Mouse (Mus musculus): ENCODE results near the gene Olfr1404. TPM values are rescaled to one million over a fixed set of nuclear protein-coding genes. Genes with fewer than 3 reads are reported as not detected.

Olfr1404 gene
- polyA plus RNA-seq (2012; rRNA removed; ENCODE audit: low replicate concordance): not detected in 2 replicates

DNA sequence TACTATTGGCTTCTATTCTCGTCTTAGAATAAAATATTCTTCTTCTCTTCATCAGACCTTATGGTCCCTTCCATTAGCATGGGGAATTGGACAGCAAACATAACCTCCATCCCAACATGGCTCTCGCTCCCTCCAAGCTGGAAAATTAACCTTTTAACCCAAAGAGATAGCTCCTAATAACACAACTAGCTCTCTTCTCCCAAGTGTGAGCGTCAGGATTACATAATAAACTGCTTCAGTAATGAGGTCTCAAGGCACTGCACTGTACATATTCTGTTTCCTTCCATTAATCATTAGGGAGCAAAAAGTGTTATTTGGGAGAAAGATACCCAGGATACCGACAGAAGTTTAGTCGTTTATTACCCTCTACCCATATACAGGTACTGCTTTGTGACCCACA lies at the start of gene Olfr1404:
TSS of gene Olfr1404 (plus strand) at position 301 of the 400 bp plus-strand sequence.

DNA sequence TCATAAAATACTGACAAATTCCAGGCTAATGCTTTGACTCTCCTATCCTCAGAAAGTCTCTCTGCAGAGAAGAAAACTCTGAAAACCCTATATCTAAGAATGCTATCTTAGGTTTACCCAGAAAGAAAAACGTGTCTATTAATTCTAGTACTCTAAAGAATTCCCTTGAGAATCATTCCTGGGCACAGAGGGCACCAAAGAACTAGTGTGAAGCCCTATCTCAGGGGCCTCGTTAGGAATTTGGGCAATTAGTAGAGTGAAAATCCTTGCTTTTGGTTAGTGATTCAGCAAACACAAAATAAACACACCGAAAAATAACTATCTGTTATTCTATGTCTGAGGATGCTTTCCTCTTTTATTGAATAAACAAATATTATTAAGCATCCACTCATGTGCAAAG lies 21.7 kb upstream of the Olfr1404 start, which contains the start of gene Olfr1406:
TSS of gene Olfr1406 (minus strand) at position 101 of the 400 bp plus-strand sequence.

DNA sequence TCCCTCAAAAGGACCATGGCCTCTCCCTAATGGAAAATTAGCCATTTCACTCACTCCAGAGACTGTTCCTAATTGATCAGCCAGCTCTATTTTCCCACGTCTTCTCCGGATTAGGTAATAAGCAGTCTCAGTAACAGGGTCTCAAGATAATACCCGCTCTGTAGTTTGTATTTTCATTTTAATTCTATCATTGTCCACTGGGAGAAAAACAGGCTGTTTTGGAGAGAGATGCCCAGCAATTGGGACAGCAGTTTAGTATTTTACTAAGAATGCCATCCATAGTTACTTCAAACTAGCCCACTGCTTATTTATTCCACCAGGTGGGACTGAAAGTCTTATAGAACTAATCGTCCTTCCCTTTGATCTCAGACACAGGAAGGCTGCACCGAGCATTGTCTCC lies 14.7 kb upstream of the Olfr1404 start, which contains the start of gene Olfr218:
TSS of gene Olfr218 (plus strand) at position 301 of the 400 bp plus-strand sequence.

DNA sequence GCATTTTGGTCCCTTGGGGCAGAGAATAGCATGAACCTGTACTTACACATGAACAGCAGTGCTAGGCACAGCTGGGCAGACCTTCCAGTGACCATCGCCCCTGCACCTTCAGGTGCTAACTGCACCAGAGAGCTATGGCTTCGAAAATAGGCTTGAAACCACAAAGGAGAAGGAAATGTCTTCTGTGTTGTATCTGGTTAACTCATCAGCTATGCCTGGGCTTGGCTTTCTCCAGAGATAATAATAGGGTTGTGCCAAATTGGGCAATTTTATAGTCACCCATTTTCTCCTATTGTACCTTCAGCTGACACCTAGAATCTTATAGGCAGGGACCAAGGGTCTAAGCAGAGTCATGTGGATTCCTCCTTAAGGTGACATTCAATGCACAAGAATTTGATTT lies 14.9 kb downstream of the Olfr1404 start, which contains the start of gene Fcer1a:
TSS of gene Fcer1a (minus strand) at position 134 of the 400 bp plus-strand sequence.

DNA sequence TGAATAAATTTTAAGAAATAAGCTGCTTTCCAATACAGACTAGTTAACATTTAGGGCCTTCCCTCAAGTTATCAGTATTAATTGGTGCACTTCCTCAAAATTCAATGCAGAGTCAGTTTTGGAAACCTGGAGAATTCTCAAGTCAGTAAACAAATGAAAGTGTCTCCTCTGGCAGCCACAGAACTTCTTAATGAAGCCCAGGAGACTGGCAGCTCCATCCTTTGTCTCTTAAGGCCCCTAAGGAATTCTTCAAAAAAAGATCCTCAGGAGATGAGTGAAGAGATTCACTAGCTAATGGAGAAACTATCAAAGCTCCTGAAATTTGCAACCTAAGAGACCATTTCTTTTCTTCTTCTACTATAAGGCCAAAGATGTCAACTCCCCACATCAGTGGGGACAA lies 53.5 kb downstream of the Olfr1404 start, which contains the start of gene Olfr418:
TSS of gene Olfr418 (plus strand) at position 301 of the 400 bp plus-strand sequence.

Other genes starting within 250 kb of the Olfr1404 start
- gene Olfr1408, start 75.0 kb upstream of the Olfr1404 start, polyA plus RNA-seq (2012; rRNA removed; ENCODE audit: low replicate concordance): not detected in 2 replicates
- not detected in 2 replicates for gene Olfr1406, start 21.8 kb upstream of the Olfr1404 start, polyA plus RNA-seq (2012; rRNA removed; ENCODE audit: low replicate concordance)
- not detected in 2 replicates for gene Olfr218, start 14.6 kb upstream of the Olfr1404 start, polyA plus RNA-seq (2012; rRNA removed; ENCODE audit: low replicate concordance)
- 0.17 TPM in 1 of 2 replicates, not detected in the other for gene Fcer1a, start 14.8 kb downstream of the Olfr1404 start, polyA plus RNA-seq (2012; rRNA removed; ENCODE audit: low replicate concordance)
- not detected in 2 replicates for gene Olfr418, start 53.6 kb downstream of the Olfr1404 start, polyA plus RNA-seq (2012; rRNA removed; ENCODE audit: low replicate concordance)
- gene Mptx2, start 65.4 kb downstream of the Olfr1404 start, polyA plus RNA-seq (2012; rRNA removed; ENCODE audit: low replicate concordance): not detected in 2 replicates
- 20.1 and 42.5 TPM in 2 replicates for gene Ackr1, start 121.4 kb downstream of the Olfr1404 start, polyA plus RNA-seq (2012; rRNA removed; ENCODE audit: low replicate concordance)
- 2.7 and 2.8 TPM in 2 replicates for gene Aim2, start 138.5 kb downstream of the Olfr1404 start, polyA plus RNA-seq (2012; rRNA removed; ENCODE audit: low replicate concordance)
- 39.6 and 40.2 TPM in 2 replicates for gene Cadm3, start 155.3 kb downstream of the Olfr1404 start, polyA plus RNA-seq (2012; rRNA removed; ENCODE audit: low replicate concordance)

Measured in subcutaneous adipose tissue, adult 2 months (tissue).